Mouse (Mus musculus): ENCODE measurements at regions not wholly inside any gene's neighbourhood (a gene's known extent, or its start where the extent isn't known, plus 50 kb on each side); places are given as distances from the start of the nearest gene placed in this dataset.

GRCm38 (mm10) chr9:74556116-74556515 lies 305.6 kb upstream of the Onecut1 start:
- TF ChIP-seq EP300 (IDR thresholded peaks at IDR 0.05; ENCODE audit: insufficient read depth, low read depth, low read length) (no peak), CTCF (IDR thresholded peaks at IDR 0.05) (no peak), POLR2A (IDR thresholded peaks at IDR 0.05; ENCODE audit: insufficient read depth, low read depth, low read length) (no peak)
- 77% methylated on average over 5 of the region's 5 CpGs for WGBS
- no peak overlapping the region for H3K9ac ChIP-seq (ENCODE audit: low read depth, low read length)
- no peaks in the 10 kb centered on the region for H3K79me2 ChIP-seq (replicated peaks; ENCODE audit: control insufficient read depth, insufficient read depth, low read length)
- no peaks in the 10 kb centered on the region for H3K36me3 ChIP-seq (ENCODE audit: control insufficient read depth, insufficient read depth, low read length)
- no peak overlapping the region for H3K4me3 ChIP-seq
- intact Hi-C loops (cut with DNase I) = no loop called here
- no peak overlapping the region for H3K27ac ChIP-seq
- no peaks in the 10 kb centered on the region for H3K27me3 ChIP-seq (ENCODE audit: control insufficient read depth, insufficient read depth, low read length)
- no peaks in the 10 kb centered on the region for H3K4me1 ChIP-seq (ENCODE audit: control insufficient read depth, insufficient read depth, low read length)
- DNase-seq = no peak

- Histone ChIP-seq H3K36me3 (ENCODE audit: control insufficient read depth, insufficient read depth, low read length) (no peaks in the 10 kb centered on the region), H3K4me3 (no peak overlapping the region), H3K27me3 (ENCODE audit: control insufficient read depth, insufficient read depth, low read length) (no peaks in the 10 kb centered on the region; the same call in 1 of the 2 replicates), H3K4me1 (ENCODE audit: control insufficient read depth, insufficient read depth, low read length) (no peaks in the 10 kb centered on the region), H3K27ac (no peak overlapping the region), H3K9ac (ENCODE audit: low read depth, low read length) (no peak overlapping the region), H3K79me2 (replicated peaks; ENCODE audit: control insufficient read depth, insufficient read depth, low read length) (no peaks in the 10 kb centered on the region)
- 80% methylated on average over 4 of the region's 4 CpGs for WGBS
- TF ChIP-seq POLR2A (IDR thresholded peaks at IDR 0.05; ENCODE audit: insufficient read depth, low read depth, low read length) = no peak
- TF ChIP-seq EP300 (IDR thresholded peaks at IDR 0.05; ENCODE audit: insufficient read depth, low read depth, low read length) = no peak
- no peak for TF ChIP-seq CTCF (IDR thresholded peaks at IDR 0.05)
- DNase-seq = no peak
- intact Hi-C loops (cut with DNase I) = no loop called here
Observed at GRCm38 (mm10) chr9:74592757-74593156, 269.0 kb upstream of the Onecut1 start.

GRCm38 (mm10) chr9:74593970-74594369 lies 267.8 kb upstream of the Onecut1 start:
- TF ChIP-seq CTCF (IDR thresholded peaks at IDR 0.05) (0 out of 2 replicates have a peak, but pooled peaks have one; percentile 9), POLR2A (IDR thresholded peaks at IDR 0.05; ENCODE audit: insufficient read depth, low read depth, low read length) (no peak), EP300 (IDR thresholded peaks at IDR 0.05; ENCODE audit: insufficient read depth, low read depth, low read length) (no peak)
- no peak for DNase-seq
- 82% methylated on average over 4 of the region's 4 CpGs for WGBS
- Histone ChIP-seq H3K27ac (no peak overlapping the region), H3K4me1 (ENCODE audit: control insufficient read depth, insufficient read depth, low read length) (no peaks in the 10 kb centered on the region), H3K9ac (ENCODE audit: low read depth, low read length) (no peak overlapping the region), H3K36me3 (ENCODE audit: control insufficient read depth, insufficient read depth, low read length) (no peaks in the 10 kb centered on the region), H3K4me3 (no peak overlapping the region), H3K27me3 (ENCODE audit: control insufficient read depth, insufficient read depth, low read length) (no peaks in the 10 kb centered on the region; the same call in 1 of the 2 replicates), H3K79me2 (replicated peaks; ENCODE audit: control insufficient read depth, insufficient read depth, low read length) (no peaks in the 10 kb centered on the region)
- intact Hi-C loops (cut with DNase I) = no loop called here

- Histone ChIP-seq H3K27me3 (ENCODE audit: control insufficient read depth, insufficient read depth, low read length) (no peaks in the 10 kb centered on the region), H3K79me2 (replicated peaks; ENCODE audit: control insufficient read depth, insufficient read depth, low read length) (no peaks in the 10 kb centered on the region), H3K27ac (no peak overlapping the region), H3K36me3 (ENCODE audit: control insufficient read depth, insufficient read depth, low read length) (no peaks in the 10 kb centered on the region), H3K4me3 (no peak overlapping the region), H3K4me1 (ENCODE audit: control insufficient read depth, insufficient read depth, low read length) (no peaks in the 10 kb centered on the region), H3K9ac (ENCODE audit: low read depth, low read length) (no peak overlapping the region)
- TF ChIP-seq CTCF (IDR thresholded peaks at IDR 0.05) (no peak), EP300 (IDR thresholded peaks at IDR 0.05; ENCODE audit: insufficient read depth, low read depth, low read length) (no peak), POLR2A (IDR thresholded peaks at IDR 0.05; ENCODE audit: insufficient read depth, low read depth, low read length) (no peak)
- DNase-seq = no peak
- intact Hi-C loops (cut with DNase I) = no loop called here
- 96% methylated on average over 1 of the region's 1 CpGs for WGBS
Observed at GRCm38 (mm10) chr9:74604415-74604814, 257.3 kb upstream of the Onecut1 start.

- Histone ChIP-seq H3K27me3 (ENCODE audit: control insufficient read depth, insufficient read depth, low read length) (no peaks in the 10 kb centered on the region), H3K4me3 (no peak overlapping the region), H3K27ac (no peak overlapping the region), H3K4me1 (ENCODE audit: control insufficient read depth, insufficient read depth, low read length) (no peaks in the 10 kb centered on the region), H3K79me2 (replicated peaks; ENCODE audit: control insufficient read depth, insufficient read depth, low read length) (no peaks in the 10 kb centered on the region), H3K9ac (ENCODE audit: low read depth, low read length) (no peak overlapping the region), H3K36me3 (ENCODE audit: control insufficient read depth, insufficient read depth, low read length) (no peaks in the 10 kb centered on the region)
- intact Hi-C loops (cut with DNase I) = no loop called here
- TF ChIP-seq EP300 (IDR thresholded peaks at IDR 0.05; ENCODE audit: insufficient read depth, low read depth, low read length) (no peak), CTCF (IDR thresholded peaks at IDR 0.05) (no peak), POLR2A (IDR thresholded peaks at IDR 0.05; ENCODE audit: insufficient read depth, low read depth, low read length) (no peak)
- DNase-seq = no peak
Observed at GRCm38 (mm10) chr9:74621957-74622356, 239.8 kb upstream of the Onecut1 start.

GRCm38 (mm10) chr9:74645394-74645793 lies 216.3 kb upstream of the Onecut1 start:
- no peaks in the 10 kb centered on the region for H3K27me3 ChIP-seq (ENCODE audit: control insufficient read depth, insufficient read depth, low read length)
- 60% methylated on average over 2 of the region's 2 CpGs for WGBS
- H3K27ac ChIP-seq = no peak overlapping the region
- no peaks in the 10 kb centered on the region for H3K36me3 ChIP-seq (ENCODE audit: control insufficient read depth, insufficient read depth, low read length)
- intact Hi-C loops (cut with DNase I) = no loop called here
- H3K4me1 ChIP-seq (ENCODE audit: control insufficient read depth, insufficient read depth, low read length) = no peaks in the 10 kb centered on the region
- H3K4me3 ChIP-seq = no peak overlapping the region
- TF ChIP-seq EP300 (IDR thresholded peaks at IDR 0.05; ENCODE audit: insufficient read depth, low read depth, low read length) (no peak), POLR2A (IDR thresholded peaks at IDR 0.05; ENCODE audit: insufficient read depth, low read depth, low read length) (no peak), CTCF (IDR thresholded peaks at IDR 0.05) (no peak)
- no peak overlapping the region for H3K9ac ChIP-seq (ENCODE audit: low read depth, low read length)
- H3K79me2 ChIP-seq (replicated peaks; ENCODE audit: control insufficient read depth, insufficient read depth, low read length) = no peaks in the 10 kb centered on the region
- no peak for DNase-seq

Measured in heart, adult 2 months (tissue).